Mouse (Mus musculus) liver, embryonic 14.5 days (tissue): Measurements from ENCODE around the gene Ecsit.

Source experiments
- CTCF ChIP-seq: IDR thresholded peaks from 2 replicates; pipeline ENCODE4 v1.5.1; 2016; ENCODE audit warnings: antibody characterized with exemption, low read depth, control low read depth
- EP300 ChIP-seq: IDR thresholded peaks from 2 replicates; pipeline ENCODE4 v1.6.1; 2016; ENCODE audit warnings: antibody characterized with exemption, low read depth

DNA sequence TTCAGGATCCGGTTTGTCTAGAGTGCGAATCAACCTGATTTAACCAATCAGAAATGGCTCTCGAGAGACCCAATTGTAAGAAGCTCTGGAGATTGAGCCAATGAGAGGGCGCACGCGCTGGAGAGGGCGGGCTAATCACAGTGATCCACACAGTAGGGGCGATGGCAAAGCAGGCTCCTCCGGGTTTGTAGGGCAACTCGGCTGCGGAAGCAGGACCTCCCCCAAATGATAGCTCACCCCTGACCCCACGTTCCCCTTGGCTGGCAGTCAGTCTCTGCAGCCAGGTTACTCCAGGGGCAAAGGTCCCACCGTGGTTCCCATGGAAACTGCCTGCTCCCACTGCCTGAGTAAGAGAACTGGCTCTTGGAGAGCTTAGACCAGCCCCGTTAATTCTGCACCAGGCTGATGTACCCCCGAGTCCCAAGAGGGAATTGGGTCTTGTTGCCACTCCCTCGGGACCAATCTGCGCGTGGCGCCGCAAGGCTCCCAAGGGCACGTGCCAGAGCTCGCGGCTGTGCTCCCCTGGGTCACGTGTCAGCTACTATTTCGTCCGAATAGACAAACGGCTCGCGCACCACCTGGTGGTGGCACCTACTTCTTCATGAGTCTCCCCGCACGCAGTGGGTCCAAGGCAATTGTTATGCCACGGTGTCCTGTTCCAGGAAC lies 30.7 kb downstream of the Ecsit start:
- TF ChIP-seq CTCF: peak; percentile 82
- no peak for TF ChIP-seq EP300
